Mouse (Mus musculus) spleen, adult 2 months (tissue): ENCODE results near the gene Slc6a9.

ENCODE experiments used
- CTCF ChIP-seq: fragments of 200-500 bp; IDR thresholded peaks from 2 replicates; pipeline ENCODE4 v1.5.1; 2011; ENCODE audit warnings: mild to moderate bottlenecking, inconsistent platforms; ENCODE audit not compliant: insufficient read depth, insufficient read length, insufficient replicate concordance; ENCODE audit errors: extremely low read depth
- POLR2A ChIP-seq: fragments of 200-500 bp; IDR thresholded peaks from 2 replicates; pipeline ENCODE4 v1.6.1; 2011; ENCODE audit warnings: low read depth, low read length, inconsistent platforms

DNA sequence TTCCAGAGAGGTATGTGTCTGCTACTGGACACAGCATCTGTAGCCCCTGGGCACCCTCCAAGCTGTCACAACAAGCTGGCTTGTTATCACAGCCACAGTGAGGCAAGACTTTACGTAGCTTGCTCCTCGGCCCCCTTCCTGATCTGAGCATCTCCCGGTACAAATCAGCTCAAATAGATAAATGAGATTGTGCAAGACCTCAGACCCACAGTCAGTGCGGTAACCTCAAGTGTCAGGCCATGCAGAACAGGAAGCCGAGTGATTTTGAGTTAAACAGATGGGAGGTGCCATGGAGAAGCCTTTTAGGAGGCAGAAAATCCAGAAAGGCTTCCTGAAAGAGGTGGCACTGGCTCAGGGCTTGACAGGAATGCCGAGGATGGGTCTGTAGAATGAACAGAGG, 32.7 kb downstream of the Slc6a9 start:
- TF ChIP-seq CTCF (no peak), POLR2A (no peak)
